Mouse (Mus musculus): ENCODE measurements around the gene Hnf4a. TPM values are rescaled to one million over a fixed set of nuclear protein-coding genes. Genes with fewer than 3 reads are reported as not detected.

The Hnf4a gene
- 100.0 TPM for polyA plus RNA-seq (2014; fragmentation: Illumina TruSeq; extraction: RNeasy Lipid Tissue Mini Kit (QIAGEN cat#74804); ENCODE audit: low replicate concordance)

DNA sequence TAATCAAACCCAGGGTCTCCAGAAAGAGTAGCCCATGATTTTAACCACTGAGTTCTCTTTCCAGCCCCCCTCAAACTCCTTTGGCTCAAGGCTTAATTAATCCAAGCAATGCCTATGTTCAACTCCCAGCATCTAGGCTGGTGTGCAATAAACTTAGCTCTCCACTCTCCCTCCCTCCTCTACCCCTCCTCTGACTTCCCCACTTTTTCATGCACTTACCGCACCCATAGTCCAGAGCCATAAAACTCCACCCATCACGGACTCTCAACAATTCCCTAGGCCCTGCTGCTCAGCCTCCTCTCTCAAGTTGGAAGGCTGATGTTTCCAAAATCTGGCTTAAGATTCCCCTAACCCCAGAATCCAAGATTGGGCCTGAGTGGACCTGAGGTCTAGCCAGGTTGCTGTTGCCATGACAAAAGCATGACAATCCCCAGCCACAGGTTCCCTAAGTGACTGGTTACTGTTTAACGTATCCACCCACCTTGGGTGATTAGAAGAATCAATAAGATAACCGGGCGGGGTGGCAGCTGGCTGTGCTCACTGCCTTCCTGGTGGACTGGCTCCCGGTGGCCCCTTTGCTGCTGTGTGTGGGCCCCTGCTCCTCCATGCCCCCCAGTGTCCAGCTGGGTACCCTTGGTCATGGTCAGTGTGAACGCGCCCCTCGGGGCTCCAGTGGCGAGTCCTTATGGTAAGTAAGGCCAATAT, at the start of gene Hnf4a:
Gene Hnf4a, plus strand, starts transcription at position 509 of the 705 bp plus-strand sequence.

DNA sequence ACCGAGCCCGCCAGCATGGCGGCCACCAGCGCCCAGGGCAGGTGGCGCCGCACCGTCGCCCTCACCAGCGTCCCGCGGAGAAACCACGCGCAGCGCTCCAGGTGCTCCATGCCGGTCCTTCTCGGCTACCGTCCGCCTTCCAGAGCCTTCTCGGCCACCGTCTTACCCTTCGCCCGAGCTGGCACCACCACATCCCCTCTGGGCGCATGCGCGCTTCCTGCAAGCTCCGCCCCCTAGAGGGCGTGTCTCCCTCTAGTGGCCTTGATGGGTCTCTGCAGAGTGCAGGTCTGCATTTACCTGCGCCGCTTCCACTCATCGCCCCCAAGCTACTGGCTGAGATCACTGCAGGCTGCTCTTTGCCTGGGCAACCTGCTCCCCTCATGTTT, 34.1 kb upstream of the Hnf4a start, which contains the start of gene Fitm2:
Gene Fitm2, minus strand, starts transcription at position 164 of the 386 bp plus-strand sequence.

GRCm38 (mm10) chr2:163492018-163492417, 14.6 kb upstream of the Hnf4a start, which contains the start of gene R3hdml:
R3hdml (plus strand) TSS chr2:163492318.

GRCm38 (mm10) chr2:163602101-163602971, 95.7 kb downstream of the Hnf4a start, which contains the start of gene Ttpal:
Ttpal (plus strand) TSS chr2:163602314.

Other genes with a start within 250 kb of the Hnf4a start
- not detected for gene Jph2, start 108.8 kb upstream of the Hnf4a start, polyA plus RNA-seq (2014; fragmentation: Illumina TruSeq; extraction: RNeasy Lipid Tissue Mini Kit (QIAGEN cat#74804); ENCODE audit: low replicate concordance)
- 57.6 TPM for gene Oser1, start 82.1 kb upstream of the Hnf4a start, polyA plus RNA-seq (2014; fragmentation: Illumina TruSeq; extraction: RNeasy Lipid Tissue Mini Kit (QIAGEN cat#74804); ENCODE audit: low replicate concordance)
- gene Gdap1l1, start 68.3 kb upstream of the Hnf4a start, polyA plus RNA-seq (2014; fragmentation: Illumina TruSeq; extraction: RNeasy Lipid Tissue Mini Kit (QIAGEN cat#74804); ENCODE audit: low replicate concordance) = not detected
- gene Fitm2, start 34.2 kb upstream of the Hnf4a start, polyA plus RNA-seq (2014; fragmentation: Illumina TruSeq; extraction: RNeasy Lipid Tissue Mini Kit (QIAGEN cat#74804); ENCODE audit: low replicate concordance) = 8.3 TPM
- not detected for gene R3hdml, start 14.5 kb upstream of the Hnf4a start, polyA plus RNA-seq (2014; fragmentation: Illumina TruSeq; extraction: RNeasy Lipid Tissue Mini Kit (QIAGEN cat#74804); ENCODE audit: low replicate concordance)
- 19.2 TPM for gene Ttpal, start 95.5 kb downstream of the Hnf4a start, polyA plus RNA-seq (2014; fragmentation: Illumina TruSeq; extraction: RNeasy Lipid Tissue Mini Kit (QIAGEN cat#74804); ENCODE audit: low replicate concordance)
- gene Serinc3, start 138.3 kb downstream of the Hnf4a start, polyA plus RNA-seq (2014; fragmentation: Illumina TruSeq; extraction: RNeasy Lipid Tissue Mini Kit (QIAGEN cat#74804); ENCODE audit: low replicate concordance) = 770 TPM
- 50.9 TPM for gene Pkig, start 151.6 kb downstream of the Hnf4a start, polyA plus RNA-seq (2014; fragmentation: Illumina TruSeq; extraction: RNeasy Lipid Tissue Mini Kit (QIAGEN cat#74804); ENCODE audit: low replicate concordance)
- 111 TPM for gene Ada, start 243.4 kb downstream of the Hnf4a start, polyA plus RNA-seq (2014; fragmentation: Illumina TruSeq; extraction: RNeasy Lipid Tissue Mini Kit (QIAGEN cat#74804); ENCODE audit: low replicate concordance)